Mouse (Mus musculus) thymus, adult 2 months (tissue): ENCODE data around the gene Upf1. TPM values are rescaled to one million over a fixed set of nuclear protein-coding genes. Genes with fewer than 3 reads are reported as not detected.

ENCODE experiments used
- DNase-seq: peaks from one replicate; pipeline ENCODE4 v3.0.0; 2021
- H3K27ac ChIP-seq: fragments of 200-500 bp; 2 replicates; pipeline ENCODE4 v1.5.1; 2012; ENCODE audit warnings: low read length, control low read depth; ENCODE audit not compliant: control insufficient read depth, insufficient read depth
- H3K27me3 ChIP-seq: fragments of 200-500 bp; 2 replicates; pipeline ENCODE4 v1.6.1; 2012; ENCODE audit warnings: mild to moderate bottlenecking, low read length, moderate library complexity, mixed read lengths; ENCODE audit not compliant: control insufficient read depth, insufficient read depth
- H3K36me3 ChIP-seq: fragments of 200-500 bp; 2 replicates; pipeline ENCODE4 v1.6.1; 2012; ENCODE audit warnings: mild to moderate bottlenecking, low read length, moderate library complexity; ENCODE audit not compliant: control insufficient read depth, insufficient read depth
- H3K4me1 ChIP-seq: fragments of 200-500 bp; replicated peaks from 2 replicates; pipeline ENCODE4 v1.6.1; 2012; ENCODE audit warnings: low read length; ENCODE audit not compliant: control insufficient read depth, insufficient read depth
- H3K4me3 ChIP-seq: fragments of 200-500 bp; 2 replicates; pipeline ENCODE4 v1.5.1; 2012; ENCODE audit warnings: mild to moderate bottlenecking, low read length, control low read depth, moderate library complexity; ENCODE audit not compliant: control insufficient read depth, insufficient read depth
- CTCF ChIP-seq: fragments of 200-500 bp; IDR thresholded peaks from 2 replicates; pipeline ENCODE4 v1.5.1; 2012; ENCODE audit warnings: mild to moderate bottlenecking, control low read depth, low read length, moderate library complexity, borderline replicate concordance; ENCODE audit not compliant: control insufficient read depth, poor library complexity, insufficient read depth; ENCODE audit errors: extremely low read depth
- POLR2A ChIP-seq: fragments of 200-500 bp; IDR thresholded peaks from 2 replicates; pipeline ENCODE4 v1.6.1; 2012; ENCODE audit warnings: mild to moderate bottlenecking, low read length, control low read depth, moderate library complexity; ENCODE audit not compliant: control insufficient read depth, poor library complexity, insufficient read depth; ENCODE audit errors: extremely low read depth
- WGBS: fragments of 180-500 bp; shearing (Covaris S2); methylation state at CpG from one replicate; pipeline ENCODE4 v1.1.7; 2018; 5-methylcytosine and 5-hydroxymethylcytosine counted together
- polyA plus RNA-seq: library from polyadenylated mRNA; depleted of rRNA; stranded (reverse); fragments of >200 nt; gene quantifications from 2 replicates; pipeline ENCODE4 v1.2.3, GENCODE M21; 2012

Upf1 gene
- polyA plus RNA-seq, 1 experiment, result 76.0 TPM

GRCm38 (mm10) chr8:70351035-70351999, 1.8 kb downstream of the Upf1 start:
- TF ChIP-seq CTCF, result no peak
- H3K27me3 ChIP-seq, result no peaks in the 10 kb centered on the region
- no peak overlapping the region for H3K27ac ChIP-seq
- no peaks in the 10 kb centered on the region for H3K36me3 ChIP-seq
- no peak for DNase-seq
- H3K4me1 ChIP-seq, result peaks cover 33% of the 10 kb centered on the region
- WGBS, result 38% methylated on average over 15 of the region's 15 CpGs
- peak overlapping the region; percentile 75 for H3K4me3 ChIP-seq

- H3K4me3 ChIP-seq, result no peak overlapping the region
- TF ChIP-seq CTCF (no peak), POLR2A (no peak)
- DNase-seq, result no peak
- no peak overlapping the region for H3K27ac ChIP-seq
- peaks cover 27% of the 10 kb centered on the region for H3K4me1 ChIP-seq
- H3K36me3 ChIP-seq, result peaks cover 13% of the 10 kb centered on the region
- H3K27me3 ChIP-seq, result no peaks in the 10 kb centered on the region
- 70% methylated on average over 1 of the region's 1 CpGs for WGBS
Measured at GRCm38 (mm10) chr8:70347860-70348420, 5.1 kb downstream of the Upf1 start.

- DNase-seq, result no peak
- H3K4me1 ChIP-seq, result peaks cover 27% of the 10 kb centered on the region
- TF ChIP-seq CTCF (no peak), POLR2A (no peak)
- peaks cover 18% of the 10 kb centered on the region for H3K36me3 ChIP-seq
- no peaks in the 10 kb centered on the region for H3K27me3 ChIP-seq
- 89% methylated on average over 4 of the region's 4 CpGs for WGBS
- no peak overlapping the region for H3K27ac ChIP-seq
- H3K4me3 ChIP-seq, result no peak overlapping the region
Measured at GRCm38 (mm10) chr8:70347443-70347842, 5.6 kb downstream of the Upf1 start.

GRCm38 (mm10) chr8:70344279-70344678, 8.8 kb downstream of the Upf1 start:
- H3K36me3 ChIP-seq, result peaks cover 47% of the 10 kb centered on the region
- WGBS, result 89% methylated on average over 2 of the region's 2 CpGs
- no peak overlapping the region for H3K4me3 ChIP-seq

GRCm38 (mm10) chr8:70343696-70344095, 9.4 kb downstream of the Upf1 start:
- DNase-seq, result peak; percentile 31
- H3K27me3 ChIP-seq, result no peaks in the 10 kb centered on the region
- H3K27ac ChIP-seq, result no peak overlapping the region
- H3K36me3 ChIP-seq, result peaks cover 53% of the 10 kb centered on the region
- peaks cover 5% of the 10 kb centered on the region; the same call in 1 of the 2 replicates for H3K4me1 ChIP-seq
- H3K4me3 ChIP-seq, result no peak overlapping the region
- WGBS, result 83% methylated on average over 6 of the region's 6 CpGs
- no peak for TF ChIP-seq POLR2A

More at GRCm38 (mm10) chr8:70344279-70344678, 8.8 kb downstream of the Upf1 start:
- no peak for DNase-seq
- Histone ChIP-seq H3K27me3 (no peaks in the 10 kb centered on the region), H3K4me1 (peaks cover 5% of the 10 kb centered on the region; the same call in 1 of the 2 replicates), H3K27ac (no peak overlapping the region)
- TF ChIP-seq CTCF (no peak), POLR2A (no peak)

- 97% methylated on average over 7 of the region's 7 CpGs for WGBS
Measured at GRCm38 (mm10) chr8:70343076-70343475, 10.0 kb downstream of the Upf1 start.

GRCm38 (mm10) chr8:70342007-70342406, 11.1 kb downstream of the Upf1 start:
- no peak overlapping the region for H3K4me3 ChIP-seq
- 68% methylated on average over 14 of the region's 14 CpGs for WGBS
- H3K4me1 ChIP-seq, result peaks cover 5% of the 10 kb centered on the region; the same call in 1 of the 2 replicates
- H3K36me3 ChIP-seq, result peaks cover 70% of the 10 kb centered on the region
- no peaks in the 10 kb centered on the region for H3K27me3 ChIP-seq
- H3K27ac ChIP-seq, result no peak overlapping the region
- no peak for DNase-seq
- TF ChIP-seq POLR2A (no peak), CTCF (no peak)

More at GRCm38 (mm10) chr8:70343076-70343475, 10.0 kb downstream of the Upf1 start:
- Histone ChIP-seq H3K27ac (no peak overlapping the region), H3K36me3 (peaks cover 59% of the 10 kb centered on the region), H3K27me3 (no peaks in the 10 kb centered on the region), H3K4me3 (no peak overlapping the region), H3K4me1 (peaks cover 5% of the 10 kb centered on the region; the same call in 1 of the 2 replicates)
- no peak for TF ChIP-seq CTCF
- TF ChIP-seq POLR2A, result no peak
- no peak for DNase-seq
